ENCODE assay signal across 8 mouse cellular contexts in the genomic region with DNA sequence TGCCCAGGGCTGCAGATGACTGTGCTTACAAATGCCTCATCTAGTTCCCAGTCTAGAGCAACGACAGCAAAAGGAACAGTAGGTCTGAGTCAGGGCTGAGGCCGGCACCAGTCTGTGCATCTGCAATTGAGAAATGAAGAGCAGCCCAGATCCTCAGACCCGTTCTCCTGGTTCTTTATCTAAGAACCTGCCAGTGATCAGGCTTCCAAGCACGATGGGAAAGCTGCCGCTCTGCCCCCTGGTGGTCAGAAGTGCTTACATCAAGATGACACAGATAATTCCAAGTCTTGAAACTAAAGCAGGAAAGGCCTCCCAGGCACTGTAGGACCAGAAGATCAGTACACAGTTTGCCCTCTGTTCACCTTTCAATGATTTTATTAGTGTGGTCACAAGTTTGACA. TPM values are rescaled to one million over a fixed set of nuclear protein-coding genes. Genes with fewer than 3 reads are reported as not detected.
A peak's percentile ranks its signal among the peaks of the same experiment; 100 is the strongest.
DNase-seq lines count a peak whose midpoint lies in the region; ATAC-seq and TF ChIP-seq lines count a peak whose summit lies in the region.

No protein-coding gene starts in this region.

- no peak overlapping the region for H3K4me2 ChIP-seq in forebrain, embryonic 12.5 days

- peak; percentile 63 for ATAC-seq in forebrain, embryonic 12.5 days (ENCODE audit: low FRiP score)

- WGBS in forebrain, embryonic 12.5 days: 26% methylated on average over 5 of the region's 5 CpGs
- WGBS in hindbrain, embryonic 10.5 days: 30% methylated on average over 5 of the region's 5 CpGs

- H3K27ac ChIP-seq in forebrain, embryonic 12.5 days: no peak overlapping the region
- no peak overlapping the region for H3K27ac ChIP-seq in hindbrain, embryonic 10.5 days
- H3K27ac ChIP-seq in layer of hippocampus, adult 2 months: peak overlapping the region; percentile 79

- no peaks in the 10 kb centered on the region for H3K4me1 ChIP-seq in forebrain, embryonic 12.5 days
- 0 out of 2 replicates have a peak, but pooled peaks cover 2% of the 10 kb centered on the region for H3K4me1 ChIP-seq in hindbrain, embryonic 10.5 days (replicated peaks)

- peaks cover 57% of the 10 kb centered on the region for H3K36me3 ChIP-seq in forebrain, embryonic 12.5 days (replicated peaks)
- H3K36me3 ChIP-seq in hindbrain, embryonic 10.5 days: peaks cover 66% of the 10 kb centered on the region

- no peak overlapping the region for H3K4me3 ChIP-seq in forebrain, embryonic 12.5 days (replicated peaks)
- H3K4me3 ChIP-seq in hindbrain, embryonic 10.5 days: no peak overlapping the region
- no peak overlapping the region for H3K4me3 ChIP-seq in layer of hippocampus, adult 2 months

- DNase-seq in MEL-GATA-1-ER (ENCODE audit: extremely low read depth, low read depth): peak; percentile 22
- DNase-seq in c-Kit-positive CD71-positive TER-119-negative erythroid progenitor cells, embryonic 14.5 days (ENCODE audit: low read depth): peak; percentile 58
- peak; percentile 81 for DNase-seq in hindbrain, embryonic 10.5 days (ENCODE audit: low spot score)
- peak; percentile 84 to 91 for DNase-seq in layer of hippocampus, adult 2 months (ENCODE audit: low spot score in 2 of 2)
- peak; percentile 81 for DNase-seq in lung, postnatal 14 days
- peak; percentile 85 for DNase-seq in right cerebral cortex, adult 18-20 months
- DNase-seq in urinary bladder, postnatal 10 days (ENCODE audit: low spot score): peak; percentile 44

- no peak overlapping the region for H3K9ac ChIP-seq in forebrain, embryonic 12.5 days

- H3K9me3 ChIP-seq in forebrain, embryonic 12.5 days: no peaks in the 10 kb centered on the region
- H3K9me3 ChIP-seq in hindbrain, embryonic 10.5 days: no peaks in the 10 kb centered on the region

- peak; percentile 95 for TF ChIP-seq CTCF in layer of hippocampus, adult 2 months (conservative IDR thresholded peaks at IDR 0.05)

- no peaks in the 10 kb centered on the region for H3K27me3 ChIP-seq in forebrain, embryonic 12.5 days
- no peaks in the 10 kb centered on the region for H3K27me3 ChIP-seq in hindbrain, embryonic 10.5 days (ENCODE audit: insufficient read depth, poor library complexity, severe bottlenecking)

RNA-seq across cellular contexts. Expression of a gene that starts 17.4 kb away (rescaled TPM):
- 96.5 and 98.5 TPM in 2 replicates for polyA plus RNA-seq in forebrain, embryonic 12.5 days (2016; fragmentation: Nextera tagmentation; extraction: Ambion mirVana)
- polyA plus RNA-seq in hindbrain, embryonic 10.5 days (2016; fragmentation: Nextera tagmentation; extraction: Ambion mirVana): 80.9 and 102 TPM in 2 replicates
- total RNA-seq in layer of hippocampus, adult 2 months (2021): 100 to 1,000 TPM; 204 to 214 TPM

RNA-seq across cellular contexts. Expression of a gene that starts 24.2 kb away (rescaled TPM):
- 44.8 and 57.6 TPM in 2 replicates for polyA plus RNA-seq in forebrain, embryonic 12.5 days (2016; fragmentation: Nextera tagmentation; extraction: Ambion mirVana)
- 28.5 and 34.1 TPM in 2 replicates for polyA plus RNA-seq in hindbrain, embryonic 10.5 days (2016; fragmentation: Nextera tagmentation; extraction: Ambion mirVana)
- total RNA-seq in layer of hippocampus, adult 2 months (2021): 10 to 100 TPM; 41.5 to 50.3 TPM

RNA-seq across cellular contexts. Expression of a gene that starts 51.8 kb away (rescaled TPM):
- 89.2 and 91.5 TPM in 2 replicates for polyA plus RNA-seq in forebrain, embryonic 12.5 days (2016; fragmentation: Nextera tagmentation; extraction: Ambion mirVana)
- 67.1 and 78.8 TPM in 2 replicates for polyA plus RNA-seq in hindbrain, embryonic 10.5 days (2016; fragmentation: Nextera tagmentation; extraction: Ambion mirVana)
- 10 to 100 TPM; 58.5 to 65.1 TPM for total RNA-seq in layer of hippocampus, adult 2 months (2021)

Comparison
In these comparisons a context has a peak if more than half of its experiments do, and no peak if none do; other contexts are left out.
1. DNase-seq: peak in every context shown above with its lines; median percentile 88 in layer of hippocampus, adult 2 months; 85 in right cerebral cortex, adult 18-20 months; 81 in hindbrain, embryonic 10.5 days; 81 in lung, postnatal 14 days; 58 in c-Kit-positive CD71-positive TER-119-negative erythroid progenitor cells, embryonic 14.5 days; 44 in urinary bladder, postnatal 10 days; 22 in MEL-GATA-1-ER.